Mouse (Mus musculus): ENCODE results near the gene Nprl2. TPM values are rescaled to one million over a fixed set of nuclear protein-coding genes. Genes with fewer than 3 reads are reported as not detected.
A peak's percentile ranks its signal among the peaks of the same experiment; 100 is the strongest.

Gene Nprl2
- polyA plus RNA-seq, 1 experiment from 2014 or later = 47.2 TPM

- Histone ChIP-seq H3K36me3 (peaks cover 21% of the 10 kb centered on the region), H3K9ac (no peak overlapping the region), H3K27ac (no peak overlapping the region), H3K4me2 (peak overlapping the region; percentile 56; the same call in 1 of the 2 replicates), H3K27me3 (0 out of 2 replicates have a peak, but pooled peaks cover 7% of the 10 kb centered on the region), H3K4me1 (peaks cover 55% of the 10 kb centered on the region), H3K9me3 (no peaks in the 10 kb centered on the region), H3K4me3 (no peak overlapping the region)
- WGBS = 78% methylated on average over 5 of the region's 5 CpGs
- no peak for ATAC-seq (ENCODE audit: insufficient number of reproducible peaks, insufficient read depth, low FRiP score, low TSS enrichment, low read depth)
These were observed 5.9 kb downstream of the Nprl2 start for GRCm38 (mm10) chr9:107547957-107548356.

DNA sequence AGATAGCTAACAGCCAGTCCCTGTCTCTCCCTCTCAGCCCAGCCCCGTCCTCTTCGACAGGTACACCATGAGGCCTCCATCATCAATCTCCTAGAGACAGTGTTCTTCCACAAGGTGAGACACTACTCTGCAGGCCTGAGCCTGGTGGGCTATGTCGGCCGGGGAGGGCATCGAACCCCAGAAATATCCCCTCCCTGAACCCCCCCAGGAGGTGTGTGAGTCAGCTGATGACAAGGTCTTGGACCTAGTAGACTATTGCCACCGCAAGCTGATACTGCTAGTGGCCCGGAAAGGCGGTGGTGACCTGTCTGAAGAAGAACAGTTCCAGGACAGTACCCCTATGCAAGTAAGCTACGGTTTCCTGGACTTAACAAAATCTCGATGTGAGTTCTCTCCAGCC, 6.8 kb downstream of the Nprl2 start:
- 86% methylated on average over 10 of the region's 10 CpGs for WGBS
- H3K4me2 ChIP-seq = no peak overlapping the region
- no peak for ATAC-seq (ENCODE audit: insufficient number of reproducible peaks, insufficient read depth, low FRiP score, low TSS enrichment, low read depth)
- peaks cover 62% of the 10 kb centered on the region for H3K4me1 ChIP-seq
- 0 out of 2 replicates have a peak, but pooled peaks cover 7% of the 10 kb centered on the region for H3K27me3 ChIP-seq
- no peaks in the 10 kb centered on the region for H3K9me3 ChIP-seq
- H3K36me3 ChIP-seq = peaks cover 17% of the 10 kb centered on the region
- no peak overlapping the region for H3K4me3 ChIP-seq
- H3K9ac ChIP-seq = no peak overlapping the region
- no peak overlapping the region for H3K27ac ChIP-seq

DNA sequence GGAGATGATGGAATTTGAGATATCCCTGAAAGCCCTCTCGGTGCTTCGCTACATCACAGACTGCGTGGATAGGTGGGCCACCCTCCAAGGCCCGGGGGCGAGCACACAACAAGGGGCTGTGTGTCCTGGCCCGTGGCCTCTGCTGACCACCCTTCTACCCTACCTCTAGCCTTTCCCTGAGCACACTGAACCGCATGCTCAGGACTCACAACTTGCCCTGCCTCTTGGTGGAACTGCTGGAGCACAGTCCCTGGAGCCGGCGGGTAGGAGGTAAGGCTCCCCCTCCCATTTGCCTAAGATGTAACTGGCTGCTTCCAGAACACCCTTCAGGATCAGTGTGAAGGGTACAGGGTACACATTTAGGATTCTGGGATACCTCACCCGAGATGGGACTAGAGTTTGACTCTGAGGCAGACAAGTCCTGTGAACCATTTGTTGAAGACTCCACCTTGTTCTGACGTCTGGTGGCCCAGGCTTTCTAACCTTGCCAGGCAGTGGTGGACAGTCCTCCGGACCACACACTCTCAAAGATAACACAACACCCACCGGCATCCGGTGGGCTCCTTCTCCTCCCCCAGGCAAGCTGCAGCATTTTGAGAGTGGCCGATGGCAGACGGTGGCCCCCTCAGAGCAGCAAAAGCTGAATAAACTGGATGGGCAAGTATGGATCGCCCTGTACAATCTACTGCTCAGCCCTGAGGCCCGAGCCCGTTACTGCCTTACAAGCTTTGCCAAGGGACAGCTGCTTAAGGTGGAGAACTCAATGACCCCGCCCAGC, 7.5 kb downstream of the Nprl2 start:
- Histone ChIP-seq H3K4me2 (no peak overlapping the region), H3K27ac (no peak overlapping the region), H3K9ac (no peak overlapping the region), H3K27me3 (0 out of 2 replicates have a peak, but pooled peaks cover 7% of the 10 kb centered on the region), H3K4me3 (no peak overlapping the region), H3K36me3 (peaks cover 10% of the 10 kb centered on the region), H3K4me1 (peaks cover 63% of the 10 kb centered on the region), H3K9me3 (no peaks in the 10 kb centered on the region)
- no peak for ATAC-seq (ENCODE audit: insufficient number of reproducible peaks, insufficient read depth, low FRiP score, low TSS enrichment, low read depth)
- 74% methylated on average over 20 of the region's 20 CpGs for WGBS

DNA sequence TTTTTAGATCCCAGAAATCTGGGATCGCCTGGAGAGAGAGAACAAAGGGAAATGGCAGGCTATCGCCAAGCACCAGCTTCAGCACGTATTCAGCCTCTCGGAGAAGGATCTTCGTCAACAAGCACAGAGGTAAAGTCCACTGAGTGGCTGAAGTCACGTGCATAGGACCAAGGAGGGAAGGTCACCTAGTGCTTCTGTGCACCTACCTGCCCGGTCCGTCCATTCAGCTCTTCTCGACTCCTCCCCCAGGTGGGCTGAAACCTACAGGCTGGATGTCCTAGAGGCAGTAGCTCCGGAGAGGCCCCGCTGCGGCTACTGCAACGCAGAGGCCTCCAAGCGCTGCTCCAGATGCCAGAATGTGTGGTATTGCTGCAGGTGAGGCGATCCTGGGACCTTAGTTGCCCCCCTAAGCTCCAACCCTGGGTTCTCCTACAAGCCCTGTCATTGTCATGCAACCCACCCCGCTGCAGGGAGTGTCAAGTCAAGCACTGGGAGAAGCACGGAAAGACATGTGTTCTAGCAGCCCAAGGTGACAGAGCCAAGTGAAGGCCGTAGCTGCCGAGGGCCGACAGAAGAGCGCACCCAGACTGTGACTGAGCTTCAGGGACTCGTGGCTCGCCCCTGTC, 8.6 kb downstream of the Nprl2 start:
- H3K4me2 ChIP-seq = peak overlapping the region; percentile 96
- no peak for ATAC-seq (ENCODE audit: insufficient number of reproducible peaks, insufficient read depth, low FRiP score, low TSS enrichment, low read depth)
- peak overlapping the region; percentile 56 for H3K4me3 ChIP-seq
- WGBS = 28% methylated on average over 23 of the region's 23 CpGs
- H3K27ac ChIP-seq = peak overlapping the region; percentile 73; the same call in 1 of the 2 replicates
- H3K4me1 ChIP-seq = peaks cover 62% of the 10 kb centered on the region
- H3K9ac ChIP-seq = peak overlapping the region; percentile 84
- no peaks in the 10 kb centered on the region for H3K36me3 ChIP-seq
- no peaks in the 10 kb centered on the region for H3K9me3 ChIP-seq
- H3K27me3 ChIP-seq = 0 out of 2 replicates have a peak, but pooled peaks cover 7% of the 10 kb centered on the region

DNA sequence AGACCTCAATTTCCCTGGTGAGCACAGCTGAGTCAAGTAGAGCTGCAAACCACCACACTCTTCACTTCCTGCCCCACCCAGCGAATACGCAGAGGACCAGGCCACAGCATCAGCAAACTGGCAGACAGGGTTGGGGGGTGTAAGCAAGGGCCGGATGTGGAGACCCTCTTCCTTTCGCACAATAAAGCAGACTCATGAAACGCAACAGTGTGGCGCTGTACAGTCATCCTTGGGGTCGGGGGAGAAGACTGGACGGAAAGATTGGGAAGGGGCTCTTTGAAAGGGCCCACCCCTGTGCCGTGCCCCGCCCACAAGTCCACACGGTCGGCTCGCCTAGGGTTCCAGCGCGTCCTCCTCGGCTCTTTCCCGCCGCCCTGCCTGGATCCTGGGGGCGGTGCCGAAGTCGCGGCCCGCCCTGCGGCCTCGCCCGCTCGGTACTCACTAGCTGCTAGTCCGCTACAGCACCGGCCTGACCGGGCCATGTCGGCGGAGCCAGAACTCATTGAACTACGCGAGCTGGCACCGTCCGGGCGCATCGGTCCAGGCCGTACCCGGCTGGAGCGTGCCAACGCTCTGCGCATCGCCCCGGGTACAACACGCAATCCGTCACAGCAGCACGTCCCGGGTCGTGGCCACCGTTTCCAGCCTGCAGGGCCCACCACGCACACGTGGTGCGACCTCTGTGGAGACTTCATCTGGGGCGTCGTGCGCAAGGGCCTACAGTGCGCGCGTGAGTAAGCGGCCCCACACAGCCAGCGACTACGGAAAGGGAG, 9.3 kb downstream of the Nprl2 start, which contains the start of gene Rassf1:
Gene Rassf1, plus strand, starts transcription at position 439 of the 773 bp plus-strand sequence.
- peak within 1 kb of the TSS; percentile 73 for H3K27ac ChIP-seq
- no peaks in the 10 kb centered on the region for H3K9me3 ChIP-seq
- peaks cover 62% of the 10 kb centered on the region for H3K4me1 ChIP-seq
- under 1% methylated on average over 63 of the region's 63 CpGs for WGBS
- H3K4me2 ChIP-seq = peak within 1 kb of the TSS; percentile 96
- H3K27me3 ChIP-seq = 0 out of 2 replicates have a peak, but pooled peaks cover 7% of the 10 kb centered on the region
- H3K4me3 ChIP-seq = peak within 1 kb of the TSS; percentile 56
- ATAC-seq (ENCODE audit: insufficient number of reproducible peaks, insufficient read depth, low FRiP score, low TSS enrichment, low read depth) = no peak
- peak within 1 kb of the TSS; percentile 84 for H3K9ac ChIP-seq
- H3K36me3 ChIP-seq = no peaks in the 10 kb centered on the region

GRCm38 (mm10) chr9:107551890-107552355, 9.9 kb downstream of the Nprl2 start:
- no peak for ATAC-seq (ENCODE audit: insufficient number of reproducible peaks, insufficient read depth, low FRiP score, low TSS enrichment, low read depth)
- H3K27ac ChIP-seq = peak overlapping the region; percentile 73
- H3K9ac ChIP-seq = peak overlapping the region; percentile 84

GRCm38 (mm10) chr9:107552690-107553393, 10.8 kb downstream of the Nprl2 start:
- Histone ChIP-seq H3K4me2 (peak overlapping the region; percentile 96), H3K27me3 (0 out of 2 replicates have a peak, but pooled peaks cover 7% of the 10 kb centered on the region), H3K36me3 (peaks cover 13% of the 10 kb centered on the region), H3K4me3 (peak overlapping the region; percentile 66), H3K9me3 (no peaks in the 10 kb centered on the region), H3K4me1 (peaks cover 57% of the 10 kb centered on the region), H3K27ac (no peak overlapping the region), H3K9ac (peak overlapping the region; percentile 78)
- no peak for ATAC-seq (ENCODE audit: insufficient number of reproducible peaks, insufficient read depth, low FRiP score, low TSS enrichment, low read depth)
- 79% methylated on average over 5 of the region's 5 CpGs for WGBS

More at GRCm38 (mm10) chr9:107551890-107552355, 9.9 kb downstream of the Nprl2 start:
- H3K4me2 ChIP-seq = peak overlapping the region; percentile 96
- 8% methylated on average over 8 of the region's 8 CpGs for WGBS
- H3K36me3 ChIP-seq = peaks cover 4% of the 10 kb centered on the region
- H3K4me3 ChIP-seq = peak overlapping the region; percentile 56
- 0 out of 2 replicates have a peak, but pooled peaks cover 7% of the 10 kb centered on the region for H3K27me3 ChIP-seq
- H3K4me1 ChIP-seq = peaks cover 62% of the 10 kb centered on the region
- no peaks in the 10 kb centered on the region for H3K9me3 ChIP-seq

- H3K4me1 ChIP-seq = peaks cover 57% of the 10 kb centered on the region
- peak overlapping the region; percentile 95 for H3K27ac ChIP-seq
- H3K4me3 ChIP-seq = peak overlapping the region; percentile 66
- 0 out of 2 replicates have a peak, but pooled peaks cover 7% of the 10 kb centered on the region for H3K27me3 ChIP-seq
- peaks cover 22% of the 10 kb centered on the region for H3K36me3 ChIP-seq
- peak overlapping the region; percentile 96 for H3K4me2 ChIP-seq
- ATAC-seq (ENCODE audit: insufficient number of reproducible peaks, insufficient read depth, low FRiP score, low TSS enrichment, low read depth) = peak; percentile 45
- H3K9me3 ChIP-seq = no peaks in the 10 kb centered on the region
- H3K9ac ChIP-seq = peak overlapping the region; percentile 78
- WGBS = 5% methylated on average over 37 of the region's 37 CpGs
These were observed 11.7 kb downstream of the Nprl2 start for GRCm38 (mm10) chr9:107553541-107554318.

GRCm38 (mm10) chr9:107554319-107554825, 12.3 kb downstream of the Nprl2 start:
- peak; percentile 85 for ATAC-seq (ENCODE audit: insufficient number of reproducible peaks, insufficient read depth, low FRiP score, low TSS enrichment, low read depth)
- 0% methylated on average over 53 of the region's 53 CpGs for WGBS
- Histone ChIP-seq H3K27me3 (0 out of 2 replicates have a peak, but pooled peaks cover 7% of the 10 kb centered on the region), H3K9me3 (no peaks in the 10 kb centered on the region), H3K36me3 (peaks cover 28% of the 10 kb centered on the region), H3K27ac (peak overlapping the region; percentile 95), H3K4me1 (peaks cover 57% of the 10 kb centered on the region), H3K4me3 (peak overlapping the region; percentile 66), H3K4me2 (peak overlapping the region; percentile 96), H3K9ac (peak overlapping the region; percentile 86)

- Histone ChIP-seq H3K9me3 (no peaks in the 10 kb centered on the region), H3K4me3 (peak overlapping the region; percentile 66), H3K4me2 (peak overlapping the region; percentile 96), H3K27ac (peak overlapping the region; percentile 95), H3K9ac (peak overlapping the region; percentile 86), H3K27me3 (0 out of 2 replicates have a peak, but pooled peaks cover 7% of the 10 kb centered on the region), H3K36me3 (peaks cover 35% of the 10 kb centered on the region), H3K4me1 (peaks cover 57% of the 10 kb centered on the region)
- peak; percentile 16; the same call in 1 of the 2 replicates for ATAC-seq (ENCODE audit: insufficient number of reproducible peaks, insufficient read depth, low FRiP score, low TSS enrichment, low read depth)
- under 1% methylated on average over 23 of the region's 23 CpGs for WGBS
These were observed 13.0 kb downstream of the Nprl2 start for GRCm38 (mm10) chr9:107555031-107555457.

All from embryonic facial prominence, embryonic 13.5 days (tissue).